16 mouse cellular contexts compared by ENCODE assay signal in genomic region chr14:16314842-16315241, GRCm38 (mm10). TPM values are rescaled to one million over a fixed set of nuclear protein-coding genes. Genes with fewer than 3 reads are reported as not detected.
DNase-seq lines count a peak whose midpoint lies in the region; ATAC-seq lines count a peak whose summit lies in the region.
"Had no signal": no experiment of that assay in that cellular context is flagged by ENCODE, and none has a peak within 500 bp of the region (broad histone marks: within the 10 kb centered on the region; RNA-seq: fewer than 3 reads in every experiment).

No protein-coding gene starts in this region.

- H3K9me3 ChIP-seq in hindbrain, embryonic 13.5 days = no peaks in the 10 kb centered on the region
- H3K9me3 ChIP-seq in hindbrain, embryonic 16.5 days (ENCODE audit: control insufficient read depth, low read length) = no peaks in the 10 kb centered on the region
- H3K9me3 ChIP-seq in neural tube, embryonic 14.5 days (ENCODE audit: control insufficient read depth, low read length) = no peaks in the 10 kb centered on the region
- no peaks in the 10 kb centered on the region for H3K9me3 ChIP-seq in neural tube, embryonic 15.5 days (replicated peaks)
- no peaks in the 10 kb centered on the region for H3K9me3 ChIP-seq in liver, embryonic 12.5 days (replicated peaks)
- H3K9me3 ChIP-seq: hindbrain, embryonic 10.5 days; midbrain, embryonic 13.5 days had no signal

- H3K4me3 ChIP-seq in hindbrain, embryonic 13.5 days = no peak overlapping the region
- no peak overlapping the region for H3K4me3 ChIP-seq in hindbrain, embryonic 16.5 days (ENCODE audit: low read length)
- H3K4me3 ChIP-seq in neural tube, embryonic 14.5 days (ENCODE audit: low read depth, low read length) = no peak overlapping the region
- no peak overlapping the region for H3K4me3 ChIP-seq in neural tube, embryonic 15.5 days (replicated peaks)
- no peak overlapping the region for H3K4me3 ChIP-seq in liver, embryonic 12.5 days
- H3K4me3 ChIP-seq: hindbrain, embryonic 10.5 days; left cerebral cortex, adult 2 months; midbrain, embryonic 13.5 days had no signal

- H3K4me1 ChIP-seq in hindbrain, embryonic 13.5 days (replicated peaks) = peaks cover 5% of the 10 kb centered on the region; the same call in 1 of the 2 replicates
- H3K4me1 ChIP-seq in hindbrain, embryonic 16.5 days (ENCODE audit: control insufficient read depth, insufficient read depth, low read depth, low read length) = peaks cover 3% of the 10 kb centered on the region; the same call in 1 of the 2 replicates
- no peaks in the 10 kb centered on the region for H3K4me1 ChIP-seq in neural tube, embryonic 14.5 days (ENCODE audit: control insufficient read depth, insufficient read depth, low read length)
- H3K4me1 ChIP-seq in neural tube, embryonic 15.5 days = 0 out of 2 replicates have a peak, but pooled peaks cover 4% of the 10 kb centered on the region
- peaks cover 33% of the 10 kb centered on the region for H3K4me1 ChIP-seq in liver, embryonic 12.5 days
- H3K4me1 ChIP-seq: hindbrain, embryonic 10.5 days had no signal

- intact Hi-C loops in left cerebral cortex, postnatal 25 days (cut with DNase I) = no loop called here

- WGBS in hindbrain, embryonic 13.5 days = 77% methylated on average over 2 of the region's 2 CpGs
- 76% methylated on average over 2 of the region's 2 CpGs for WGBS in hindbrain, embryonic 16.5 days
- 84% methylated on average over 2 of the region's 2 CpGs for WGBS in neural tube, embryonic 14.5 days
- WGBS in neural tube, embryonic 15.5 days = 90% methylated on average over 2 of the region's 2 CpGs
- WGBS in liver, embryonic 12.5 days (ENCODE audit: insufficient replicate concordance) = 64% methylated on average over 2 of the region's 2 CpGs

- ATAC-seq in hindbrain, embryonic 13.5 days (ENCODE audit: low FRiP score) = peak; percentile 66; the same call in 1 of the 2 replicates
- no peak for ATAC-seq in hindbrain, embryonic 16.5 days
- ATAC-seq in neural tube, embryonic 14.5 days (ENCODE audit: low read depth) = peak; percentile 66; the same call in 1 of the 2 replicates
- no peak for ATAC-seq in neural tube, embryonic 15.5 days (ENCODE audit: low FRiP score)
- peak; percentile 82 for ATAC-seq in liver, embryonic 12.5 days
- ATAC-seq: activated CD4-positive, CD25-positive, alpha-beta regulatory T cell, adult 4 months had no signal

- no peak overlapping the region for H3K4me2 ChIP-seq in hindbrain, embryonic 13.5 days
- H3K4me2 ChIP-seq in hindbrain, embryonic 16.5 days (ENCODE audit: low read length) = no peak overlapping the region
- no peak overlapping the region for H3K4me2 ChIP-seq in neural tube, embryonic 14.5 days (ENCODE audit: low read depth, low read length)
- H3K4me2 ChIP-seq in neural tube, embryonic 15.5 days = no peak overlapping the region
- H3K4me2 ChIP-seq in liver, embryonic 12.5 days = no peak overlapping the region
- H3K4me2 ChIP-seq: midbrain, embryonic 13.5 days had no signal

- DNase-seq in left cerebral cortex, postnatal 25 days (ENCODE audit: low spot score in 2 of 2) = no peak
- DNase-seq in adipocyte (ENCODE audit: low spot score) = no peak
- DNase-seq: cerebellum, adult 8-10 months; kidney, adult 11 months; lung, postnatal 14 days; thymus, postnatal 14 days had no signal

- no peaks in the 10 kb centered on the region for H3K27me3 ChIP-seq in hindbrain, embryonic 13.5 days
- H3K27me3 ChIP-seq in hindbrain, embryonic 16.5 days (replicated peaks; ENCODE audit: control insufficient read depth, insufficient read depth, low read length) = no peaks in the 10 kb centered on the region
- no peaks in the 10 kb centered on the region for H3K27me3 ChIP-seq in neural tube, embryonic 14.5 days (ENCODE audit: control insufficient read depth, insufficient read depth, low read length)
- no peaks in the 10 kb centered on the region for H3K27me3 ChIP-seq in neural tube, embryonic 15.5 days (replicated peaks)
- H3K27me3 ChIP-seq in liver, embryonic 12.5 days (replicated peaks) = no peaks in the 10 kb centered on the region
- H3K27me3 ChIP-seq: CH12.LX; midbrain, embryonic 13.5 days had no signal

- H3K9ac ChIP-seq in hindbrain, embryonic 13.5 days = no peak overlapping the region
- H3K9ac ChIP-seq in hindbrain, embryonic 16.5 days (ENCODE audit: low read depth, low read length) = no peak overlapping the region
- H3K9ac ChIP-seq in neural tube, embryonic 14.5 days (replicated peaks; ENCODE audit: low read depth, low read length) = no peak overlapping the region
- no peak overlapping the region for H3K9ac ChIP-seq in neural tube, embryonic 15.5 days (replicated peaks)
- H3K9ac ChIP-seq in liver, embryonic 12.5 days = no peak overlapping the region
- H3K9ac ChIP-seq: midbrain, embryonic 13.5 days had no signal

- no peaks in the 10 kb centered on the region for H3K36me3 ChIP-seq in hindbrain, embryonic 13.5 days
- H3K36me3 ChIP-seq in hindbrain, embryonic 16.5 days (ENCODE audit: control insufficient read depth, insufficient read depth, low read length) = no peaks in the 10 kb centered on the region
- no peaks in the 10 kb centered on the region for H3K36me3 ChIP-seq in neural tube, embryonic 14.5 days (ENCODE audit: control insufficient read depth, insufficient read depth, low read length)
- no peaks in the 10 kb centered on the region for H3K36me3 ChIP-seq in neural tube, embryonic 15.5 days
- no peaks in the 10 kb centered on the region for H3K36me3 ChIP-seq in liver, embryonic 12.5 days
- H3K36me3 ChIP-seq: hindbrain, embryonic 10.5 days; midbrain, embryonic 13.5 days had no signal

- H3K27ac ChIP-seq in hindbrain, embryonic 13.5 days = no peak overlapping the region
- H3K27ac ChIP-seq in hindbrain, embryonic 16.5 days (ENCODE audit: low read depth, low read length) = no peak overlapping the region
- H3K27ac ChIP-seq in neural tube, embryonic 14.5 days (ENCODE audit: low read depth, low read length) = no peak overlapping the region
- H3K27ac ChIP-seq in neural tube, embryonic 15.5 days (replicated peaks) = no peak overlapping the region
- H3K27ac ChIP-seq in liver, embryonic 12.5 days = no peak overlapping the region
- H3K27ac ChIP-seq: hindbrain, embryonic 10.5 days; left cerebral cortex, adult 2 months; midbrain, embryonic 13.5 days had no signal

RNA-seq across cellular contexts. Expression of gene Top2b, which starts 50.1 kb away (rescaled TPM):
- polyA plus RNA-seq in hindbrain, embryonic 13.5 days (2015; fragmentation: Nextera tagmentation; extraction: Ambion mirVana) = 99.5 and 101 TPM in 2 replicates
- 52.9 and 68.5 TPM in 2 replicates for polyA plus RNA-seq in hindbrain, embryonic 16.5 days (2015; fragmentation: Nextera tagmentation; extraction: Ambion mirVana)
- 124 and 188 TPM in 2 replicates for polyA plus RNA-seq in neural tube, embryonic 14.5 days (2014; fragmentation: Nextera tagmentation; extraction: Ambion mirVana)
- polyA plus RNA-seq in neural tube, embryonic 15.5 days (2015; fragmentation: Nextera tagmentation; extraction: Ambion mirVana) = 57.7 and 60.3 TPM in 2 replicates
- 36.9 and 37.8 TPM in 2 replicates for polyA plus RNA-seq in liver, embryonic 12.5 days (2016; fragmentation: Nextera tagmentation; extraction: Ambion mirVana)
- 100 to 1,000 TPM; 105 to 110 TPM for total RNA-seq in left cerebral cortex, postnatal 25 days (2021)

Comparison
In these comparisons a context has a peak if more than half of its experiments do, and no peak if none do; other contexts are left out.
1. ATAC-seq: peak in hindbrain, embryonic 13.5 days (single experiment), neural tube, embryonic 14.5 days (single experiment) and liver, embryonic 12.5 days (single experiment); none in hindbrain, embryonic 16.5 days (single experiment) and neural tube, embryonic 15.5 days (single experiment).